Mouse (Mus musculus): ENCODE results near the gene Galr2. TPM values are rescaled to one million over a fixed set of nuclear protein-coding genes. Genes with fewer than 3 reads are reported as not detected.

The Galr2 gene
- polyA plus RNA-seq (2012; rRNA removed): 0.05 TPM in 1 of 2 replicates, not detected in the other

DNA sequence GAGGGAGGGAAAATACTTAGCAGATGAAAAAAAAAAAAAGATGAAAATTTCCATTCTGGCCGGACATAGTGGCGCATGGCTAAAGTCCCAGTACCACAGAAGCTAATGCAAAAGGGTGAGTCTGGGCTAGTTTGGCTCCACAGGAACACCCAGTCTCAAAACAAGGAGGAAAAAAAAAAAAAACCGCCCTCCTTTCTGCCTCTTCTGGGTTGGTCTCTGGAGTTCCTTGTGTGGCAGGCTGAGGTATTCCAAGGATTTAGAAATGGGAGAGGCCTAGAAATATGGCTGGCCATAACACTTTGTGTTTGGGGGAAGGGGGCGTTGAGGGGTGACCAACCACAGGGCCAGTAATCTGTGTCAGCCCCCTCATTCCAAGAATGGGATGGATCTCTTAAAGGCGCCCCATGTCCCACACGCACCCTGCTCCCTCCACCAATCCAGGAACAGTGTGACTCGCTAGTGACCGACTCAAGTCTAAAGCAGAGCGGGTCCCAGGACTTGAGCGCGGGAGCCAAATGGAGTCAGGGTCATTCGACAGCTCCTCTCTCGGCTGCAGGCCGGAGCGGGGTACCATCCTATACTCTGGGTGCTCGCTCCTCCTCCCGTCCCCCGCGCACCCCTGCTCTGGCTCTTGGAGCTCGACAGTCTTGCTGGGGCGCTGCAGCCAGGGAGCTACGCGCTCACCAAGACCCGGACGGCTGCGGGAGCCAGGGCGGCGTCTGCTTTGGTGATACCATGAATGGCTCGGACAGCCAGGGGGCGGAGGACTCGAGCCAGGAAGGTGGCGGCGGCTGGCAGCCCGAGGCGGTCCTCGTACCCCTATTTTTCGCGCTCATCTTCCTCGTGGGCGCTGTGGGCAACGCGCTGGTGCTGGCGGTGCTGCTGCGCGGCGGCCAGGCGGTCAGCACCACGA is at the start of gene Galr2:
TSS of gene Galr2 (plus strand) at position 189 of the 913 bp plus-strand sequence.
- 6% methylated on average over 48 of the region's 48 CpGs for WGBS
- Histone ChIP-seq H3K27ac (ENCODE audit: insufficient read depth, low read length) (no peak within 1 kb of the TSS), H3K4me1 (ENCODE audit: control insufficient read depth, insufficient read depth, low read length) (no peaks in the 10 kb centered on the region), H3K4me3 (replicated peaks; ENCODE audit: insufficient read depth, low read depth, low read length) (no peak within 1 kb of the TSS), H3K27me3 (ENCODE audit: control insufficient read depth, insufficient read depth, low read length) (no peaks in the 10 kb centered on the region; the same call in 1 of the 2 replicates)
- TF ChIP-seq CTCF (IDR thresholded peaks at IDR 0.05; ENCODE audit: borderline replicate concordance, insufficient read depth, low read depth, low read length) (no peak), POLR2A (IDR thresholded peaks at IDR 0.05; ENCODE audit: borderline replicate concordance, insufficient read depth, low read length) (no peak)
- peak in 1 of 2 experiments; percentile 11 for DNase-seq

DNA sequence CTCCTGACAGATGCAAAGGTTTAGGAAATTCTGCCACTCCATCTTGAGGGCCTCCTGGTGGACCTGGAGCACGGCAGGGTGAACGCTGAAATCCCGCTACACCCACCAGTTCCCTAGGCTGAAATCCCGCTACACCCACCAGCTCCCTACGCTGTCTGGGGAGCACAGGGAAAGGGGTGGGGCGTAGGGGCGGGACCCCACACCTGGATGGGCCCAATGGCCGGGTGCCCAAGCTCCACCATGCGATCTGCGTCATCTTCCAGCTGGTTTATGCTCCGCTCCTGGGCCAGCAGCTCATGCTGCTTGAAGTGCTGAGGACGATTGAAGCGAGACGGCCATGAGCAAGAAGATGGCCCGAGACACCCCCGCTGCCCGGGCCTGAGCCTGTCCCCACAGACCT is 48.3 kb upstream of the Galr2 start:
- no peak for DNase-seq
- Histone ChIP-seq H3K4me1 (ENCODE audit: control insufficient read depth, insufficient read depth, low read length) (no peaks in the 10 kb centered on the region; the same call in 1 of the 2 replicates), H3K27ac (ENCODE audit: insufficient read depth, low read length) (no peak overlapping the region), H3K4me3 (replicated peaks; ENCODE audit: insufficient read depth, low read depth, low read length) (no peak overlapping the region), H3K27me3 (ENCODE audit: control insufficient read depth, insufficient read depth, low read length) (no peaks in the 10 kb centered on the region)
- TF ChIP-seq CTCF (IDR thresholded peaks at IDR 0.05; ENCODE audit: borderline replicate concordance, insufficient read depth, low read depth, low read length) (no peak), POLR2A (IDR thresholded peaks at IDR 0.05; ENCODE audit: borderline replicate concordance, insufficient read depth, low read length) (no peak)
- WGBS: 32% methylated on average over 17 of the region's 17 CpGs

- no peak for TF ChIP-seq CTCF (IDR thresholded peaks at IDR 0.05; ENCODE audit: borderline replicate concordance, insufficient read depth, low read depth, low read length)
- TF ChIP-seq POLR2A (IDR thresholded peaks at IDR 0.05; ENCODE audit: borderline replicate concordance, insufficient read depth, low read length): no peak
- 79% methylated on average over 8 of the region's 8 CpGs for WGBS
- no peak overlapping the region for H3K27ac ChIP-seq (ENCODE audit: insufficient read depth, low read length)
- no peak overlapping the region for H3K4me3 ChIP-seq (replicated peaks; ENCODE audit: insufficient read depth, low read depth, low read length)
- H3K4me1 ChIP-seq (ENCODE audit: control insufficient read depth, insufficient read depth, low read length): no peaks in the 10 kb centered on the region
- no peak for DNase-seq
- no peaks in the 10 kb centered on the region for H3K27me3 ChIP-seq (ENCODE audit: control insufficient read depth, insufficient read depth, low read length)
Observed at GRCm38 (mm10) chr11:116234901-116235300, 45.8 kb upstream of the Galr2 start.

DNA sequence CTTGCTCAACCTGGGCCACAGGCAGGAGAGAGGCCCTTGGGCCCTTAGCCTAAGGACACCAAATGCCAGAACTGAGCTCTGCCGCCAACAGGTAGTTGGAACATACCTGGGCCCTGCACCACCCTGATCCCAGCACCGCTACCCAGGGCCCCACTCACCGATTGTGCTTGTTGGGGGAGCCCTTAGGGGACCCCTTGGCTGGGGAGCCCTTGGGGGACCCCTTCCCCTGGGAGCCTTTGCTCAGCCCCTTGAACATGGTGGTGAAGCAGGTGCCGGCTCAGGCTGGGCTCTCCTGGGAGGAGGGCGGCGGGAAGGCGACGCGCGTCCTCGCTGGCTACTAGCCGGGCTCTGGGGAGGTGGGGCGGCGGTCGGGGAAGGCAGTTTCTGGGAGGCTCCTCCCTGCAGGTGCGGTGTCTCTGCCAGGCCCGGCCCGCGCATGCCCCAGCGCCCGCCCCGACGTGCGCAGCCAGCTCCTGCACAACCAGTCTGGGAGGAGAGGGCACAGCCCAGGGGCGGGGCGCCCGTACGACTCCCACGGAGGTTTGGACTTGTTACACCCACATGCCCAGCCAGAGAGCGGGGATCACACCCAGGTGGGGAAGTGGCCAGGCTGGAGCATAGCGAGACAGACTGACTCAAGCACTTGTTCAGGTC is 42.9 kb upstream of the Galr2 start, which contains the start of gene Evpl:
TSS of gene Evpl (minus strand) at position 336 of the 654 bp plus-strand sequence.
- no peak for DNase-seq

DNA sequence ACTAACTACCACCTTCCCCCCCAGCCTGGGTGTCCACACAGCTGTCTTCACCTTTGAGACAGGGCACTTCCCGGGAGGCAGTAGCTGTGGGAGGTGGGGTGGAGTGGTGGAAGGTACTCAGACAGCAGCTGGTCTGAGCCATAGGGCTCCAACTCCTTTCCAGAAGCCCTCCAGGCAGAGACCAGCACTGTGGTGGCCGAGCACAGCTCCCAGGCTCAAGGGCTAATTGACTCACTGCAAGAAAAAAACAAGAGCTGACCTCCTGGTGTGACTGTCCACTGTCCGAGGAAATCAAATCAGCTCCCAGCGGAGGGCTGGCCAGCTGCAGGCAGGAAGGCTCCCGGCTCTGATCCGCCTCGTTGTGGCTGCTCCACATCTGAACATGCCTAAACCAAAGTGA is 40.9 kb upstream of the Galr2 start:
- WGBS: 32% methylated on average over 7 of the region's 7 CpGs
- no peak for TF ChIP-seq POLR2A (IDR thresholded peaks at IDR 0.05; ENCODE audit: borderline replicate concordance, insufficient read depth, low read length)
- no peak for TF ChIP-seq CTCF (IDR thresholded peaks at IDR 0.05; ENCODE audit: borderline replicate concordance, insufficient read depth, low read depth, low read length)
- Histone ChIP-seq H3K4me1 (ENCODE audit: control insufficient read depth, insufficient read depth, low read length) (no peaks in the 10 kb centered on the region), H3K4me3 (replicated peaks; ENCODE audit: insufficient read depth, low read depth, low read length) (no peak overlapping the region), H3K27ac (ENCODE audit: insufficient read depth, low read length) (no peak overlapping the region), H3K27me3 (ENCODE audit: control insufficient read depth, insufficient read depth, low read length) (no peaks in the 10 kb centered on the region)
- DNase-seq: no peak

More for the DNA sequence above, 42.9 kb upstream of the Galr2 start, which contains the start of gene Evpl:
- Histone ChIP-seq H3K27ac (ENCODE audit: insufficient read depth, low read length) (no peak within 1 kb of the TSS), H3K4me1 (ENCODE audit: control insufficient read depth, insufficient read depth, low read length) (no peaks in the 10 kb centered on the region), H3K4me3 (replicated peaks; ENCODE audit: insufficient read depth, low read depth, low read length) (no peak within 1 kb of the TSS), H3K27me3 (ENCODE audit: control insufficient read depth, insufficient read depth, low read length) (no peaks in the 10 kb centered on the region)
- TF ChIP-seq POLR2A (IDR thresholded peaks at IDR 0.05; ENCODE audit: borderline replicate concordance, insufficient read depth, low read length) (no peak), CTCF (IDR thresholded peaks at IDR 0.05; ENCODE audit: borderline replicate concordance, insufficient read depth, low read depth, low read length) (no peak)
- 18% methylated on average over 31 of the region's 31 CpGs for WGBS

GRCm38 (mm10) chr11:116241744-116242235 is 38.9 kb upstream of the Galr2 start:
- Histone ChIP-seq H3K27ac (ENCODE audit: insufficient read depth, low read length) (no peak overlapping the region), H3K4me3 (replicated peaks; ENCODE audit: insufficient read depth, low read depth, low read length) (no peak overlapping the region), H3K4me1 (ENCODE audit: control insufficient read depth, insufficient read depth, low read length) (no peaks in the 10 kb centered on the region), H3K27me3 (ENCODE audit: control insufficient read depth, insufficient read depth, low read length) (no peaks in the 10 kb centered on the region)
- TF ChIP-seq CTCF (IDR thresholded peaks at IDR 0.05; ENCODE audit: borderline replicate concordance, insufficient read depth, low read depth, low read length) (no peak), POLR2A (IDR thresholded peaks at IDR 0.05; ENCODE audit: borderline replicate concordance, insufficient read depth, low read length) (no peak)
- no peak for DNase-seq
- WGBS: 46% methylated on average over 12 of the region's 12 CpGs

DNA sequence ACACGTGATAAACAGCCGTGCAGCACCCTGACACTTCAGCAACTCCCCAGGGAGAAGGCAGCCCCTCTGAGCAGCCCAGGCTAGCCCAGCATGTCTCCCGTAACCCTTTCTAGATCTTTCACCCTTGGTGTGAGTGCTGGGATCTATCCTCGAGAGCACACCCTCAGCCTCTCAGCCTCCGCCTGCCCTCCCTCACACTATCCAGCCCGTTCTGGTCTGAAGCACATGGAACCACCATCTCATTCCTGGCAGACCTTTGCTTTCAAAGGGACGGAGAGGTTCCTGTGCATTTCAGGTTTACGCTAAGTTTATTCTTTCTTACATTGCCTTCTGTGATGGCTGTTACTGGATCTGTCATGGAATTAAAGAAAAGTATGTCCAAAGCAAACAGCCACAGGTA is 36.2 kb upstream of the Galr2 start:
- H3K27me3 ChIP-seq (ENCODE audit: control insufficient read depth, insufficient read depth, low read length): no peaks in the 10 kb centered on the region
- DNase-seq: no peak
- no peak for TF ChIP-seq CTCF (IDR thresholded peaks at IDR 0.05; ENCODE audit: borderline replicate concordance, insufficient read depth, low read depth, low read length)
- no peak for TF ChIP-seq POLR2A (IDR thresholded peaks at IDR 0.05; ENCODE audit: borderline replicate concordance, insufficient read depth, low read length)
- 79% methylated on average over 8 of the region's 8 CpGs for WGBS
- H3K27ac ChIP-seq (ENCODE audit: insufficient read depth, low read length): no peak overlapping the region
- H3K4me1 ChIP-seq (ENCODE audit: control insufficient read depth, insufficient read depth, low read length): no peaks in the 10 kb centered on the region
- H3K4me3 ChIP-seq (replicated peaks; ENCODE audit: insufficient read depth, low read depth, low read length): no peak overlapping the region
